Mouse (Mus musculus): ENCODE results near the gene Mboat7.
A peak's percentile ranks its signal among the peaks of the same experiment; 100 is the strongest.

Gene Mboat7

GRCm38 (mm10) chr7:3693809-3694075 lies 419 bp upstream of the Mboat7 start:
- DNase-seq (ENCODE audit: low read depth, low spot score): no peak

GRCm38 (mm10) chr7:3692382-3692986 lies 839 bp downstream of the Mboat7 start, which contains the start of gene Tsen34:
Tsen34 (plus strand) TSS chr7:3692863.
- no peak for DNase-seq (ENCODE audit: low read depth, low spot score)

GRCm38 (mm10) chr7:3691919-3692318 lies 1.4 kb downstream of the Mboat7 start:
- DNase-seq (ENCODE audit: low read depth, low spot score): no peak

GRCm38 (mm10) chr7:3685400-3686187 lies 7.7 kb downstream of the Mboat7 start:
- no peak for DNase-seq (ENCODE audit: low read depth, low spot score)

GRCm38 (mm10) chr7:3684698-3685097 lies 8.6 kb downstream of the Mboat7 start:
- DNase-seq (ENCODE audit: low read depth, low spot score): no peak

- no peak for DNase-seq (ENCODE audit: low read depth, low spot score)
Measured at GRCm38 (mm10) chr7:3683908-3684550, 9.3 kb downstream of the Mboat7 start.

GRCm38 (mm10) chr7:3677342-3677741 lies 16.0 kb downstream of the Mboat7 start, which contains the start of gene Tmc4:
Tmc4 (minus strand) TSS chr7:3677553.
- DNase-seq (ENCODE audit: low read depth, low spot score): no peak

- DNase-seq (ENCODE audit: low read depth, low spot score): no peak
Measured at GRCm38 (mm10) chr7:3676371-3676770, 17.0 kb downstream of the Mboat7 start.

GRCm38 (mm10) chr7:3675228-3675548 lies 18.1 kb downstream of the Mboat7 start:
- DNase-seq (ENCODE audit: low read depth, low spot score): no peak

- peak; percentile 85 for DNase-seq (ENCODE audit: low read depth, low spot score)
Measured at GRCm38 (mm10) chr7:3674507-3675227, 18.7 kb downstream of the Mboat7 start.

GRCm38 (mm10) chr7:3666921-3667391 lies 26.4 kb downstream of the Mboat7 start:
- no peak for DNase-seq (ENCODE audit: low read depth, low spot score)

- DNase-seq (ENCODE audit: low read depth, low spot score): peak; percentile 96
Measured at GRCm38 (mm10) chr7:3665215-3666114, 27.9 kb downstream of the Mboat7 start, which contains the start of gene Leng1. Leng1 (minus strand) TSS chr7:3665840.

GRCm38 (mm10) chr7:3664524-3665214 lies 28.7 kb downstream of the Mboat7 start:
- DNase-seq (ENCODE audit: low read depth, low spot score): no peak

- DNase-seq (ENCODE audit: low read depth, low spot score): no peak
Measured at GRCm38 (mm10) chr7:3658578-3658977, 34.7 kb downstream of the Mboat7 start.

GRCm38 (mm10) chr7:3656966-3657365 lies 36.4 kb downstream of the Mboat7 start:
- DNase-seq (ENCODE audit: low read depth, low spot score): no peak

- no peak for DNase-seq (ENCODE audit: low read depth, low spot score)
Measured at GRCm38 (mm10) chr7:3646641-3647040, 46.7 kb downstream of the Mboat7 start.

- DNase-seq (ENCODE audit: low read depth, low spot score): no peak
Measured at GRCm38 (mm10) chr7:3646188-3646587, 47.1 kb downstream of the Mboat7 start.

GRCm38 (mm10) chr7:3645488-3646025 lies 47.8 kb downstream of the Mboat7 start:
- DNase-seq (ENCODE audit: low read depth, low spot score): no peak

GRCm38 (mm10) chr7:3644672-3645487 lies 48.4 kb downstream of the Mboat7 start, which contains the start of gene Cnot3:
Cnot3 (plus strand) TSS chr7:3645268.
- peak; percentile 99 for DNase-seq (ENCODE audit: low read depth, low spot score)

Measured in forelimb bud, embryonic 11.5 days (tissue).